Comparison of ENCODE assay signal across 7 mouse cellular contexts in genomic region chr10:63243493-63244054, GRCm38 (mm10). TPM values are rescaled to one million over a fixed set of nuclear protein-coding genes. Genes with fewer than 3 reads are reported as not detected.
DNase-seq lines count a peak whose midpoint lies in the region; ATAC-seq lines count a peak whose summit lies in the region.

Herc4 (plus strand) TSS chr10:63243810.

- H3K9ac ChIP-seq in embryonic facial prominence, embryonic 11.5 days (replicated peaks; ENCODE audit: low read length), result peak within 1 kb of the TSS; percentile 96
- H3K9ac ChIP-seq in midbrain, embryonic 13.5 days (replicated peaks), result peak within 1 kb of the TSS; percentile 92

- under 1% methylated on average over 41 of the region's 44 CpGs for WGBS in embryonic facial prominence, embryonic 11.5 days
- under 1% methylated on average over 44 of the region's 44 CpGs for WGBS in limb, embryonic 10.5 days
- WGBS in midbrain, embryonic 13.5 days, result under 1% methylated on average over 37 of the region's 44 CpGs

- no peaks in the 10 kb centered on the region for H3K9me3 ChIP-seq in embryonic facial prominence, embryonic 11.5 days (replicated peaks; ENCODE audit: control insufficient read depth, low read length)
- H3K9me3 ChIP-seq in limb, embryonic 10.5 days (replicated peaks), result no peaks in the 10 kb centered on the region
- no peaks in the 10 kb centered on the region for H3K9me3 ChIP-seq in midbrain, embryonic 13.5 days

- no peaks in the 10 kb centered on the region for H3K36me3 ChIP-seq in embryonic facial prominence, embryonic 11.5 days (replicated peaks; ENCODE audit: control insufficient read depth, insufficient read depth, low read depth, low read length)
- peaks cover 19% of the 10 kb centered on the region for H3K36me3 ChIP-seq in limb, embryonic 10.5 days
- no peaks in the 10 kb centered on the region for H3K36me3 ChIP-seq in midbrain, embryonic 13.5 days

- H3K27ac ChIP-seq in embryonic facial prominence, embryonic 11.5 days (replicated peaks; ENCODE audit: low read depth, low read length), result peak within 1 kb of the TSS; percentile 96
- peak within 1 kb of the TSS; percentile 97 for H3K27ac ChIP-seq in limb, embryonic 10.5 days
- peak within 1 kb of the TSS; percentile 96 for H3K27ac ChIP-seq in midbrain, embryonic 13.5 days

- peak within 1 kb of the TSS; percentile 92 for H3K4me3 ChIP-seq in embryonic facial prominence, embryonic 11.5 days (ENCODE audit: low read depth, low read length)
- peak within 1 kb of the TSS; percentile 97 for H3K4me3 ChIP-seq in limb, embryonic 10.5 days
- H3K4me3 ChIP-seq in midbrain, embryonic 13.5 days (replicated peaks), result peak within 1 kb of the TSS; percentile 98

- peak within 1 kb of the TSS; percentile 53 for H3K4me2 ChIP-seq in embryonic facial prominence, embryonic 11.5 days (ENCODE audit: low read depth, low read length)
- H3K4me2 ChIP-seq in midbrain, embryonic 13.5 days (replicated peaks), result peak within 1 kb of the TSS; percentile 81

- H3K27me3 ChIP-seq in embryonic facial prominence, embryonic 11.5 days (ENCODE audit: control insufficient read depth, insufficient read depth, low read length), result no peaks in the 10 kb centered on the region
- H3K27me3 ChIP-seq in limb, embryonic 10.5 days (ENCODE audit: low read depth, poor library complexity, severe bottlenecking), result no peaks in the 10 kb centered on the region
- H3K27me3 ChIP-seq in midbrain, embryonic 13.5 days, result no peaks in the 10 kb centered on the region

- ATAC-seq in embryonic facial prominence, embryonic 11.5 days (replicated peaks; ENCODE audit: insufficient number of reproducible peaks, low FRiP score, low TSS enrichment, low read depth), result peak; percentile 99
- peak; percentile 85 for ATAC-seq in granulocyte monocyte progenitor cell, adult 5-6 weeks (replicated peaks; ENCODE audit: poor library complexity, severe bottlenecking)
- peak; percentile 100 for ATAC-seq in midbrain, embryonic 13.5 days

- no peaks in the 10 kb centered on the region for H3K4me1 ChIP-seq in embryonic facial prominence, embryonic 11.5 days (ENCODE audit: control insufficient read depth, insufficient read depth, low read length)
- peaks cover 8% of the 10 kb centered on the region for H3K4me1 ChIP-seq in limb, embryonic 10.5 days
- peaks cover 28% of the 10 kb centered on the region for H3K4me1 ChIP-seq in midbrain, embryonic 13.5 days (replicated peaks)

- peak; percentile 97 for DNase-seq in adrenal gland, postnatal 14 days
- peak; percentile 93 for DNase-seq in embryonic facial prominence, embryonic 11.5 days (ENCODE audit: low spot score)
- peak; percentile 95 for DNase-seq in kidney, adult 11 months
- peak; percentile 99 for DNase-seq in limb, embryonic 10.5 days (ENCODE audit: low spot score)
- DNase-seq in spleen, adult 12 weeks (ENCODE audit: low spot score), result peak; percentile 88

RNA-seq across cellular contexts. Expression of gene Herc4, which starts in this region (rescaled TPM):
- 114 and 129 TPM in 2 replicates for total RNA-seq in adrenal gland, postnatal 14 days (2021)
- polyA plus RNA-seq in embryonic facial prominence, embryonic 11.5 days (2014; fragmentation: Nextera tagmentation; extraction: Ambion mirVana), result 53.4 and 57.9 TPM in 2 replicates
- 75.9 and 82.5 TPM in 2 replicates for total RNA-seq in granulocyte monocyte progenitor cell, adult 5-6 weeks (2014; fragmentation: Nextera tagmentation)
- total RNA-seq in granulocyte monocyte progenitor cell, adult 5-6 weeks (2017), result 61.3 and 65.0 TPM in 2 replicates
- 44.3 and 48.6 TPM in 2 replicates for polyA plus RNA-seq in limb, embryonic 10.5 days (2016; fragmentation: Nextera tagmentation; extraction: Ambion mirVana)
- polyA plus RNA-seq in midbrain, embryonic 13.5 days (2015; fragmentation: Nextera tagmentation; extraction: Ambion mirVana), result 36.1 and 38.3 TPM in 2 replicates

Comparison
In these comparisons a context has a peak if more than half of its experiments do, and no peak if none do; other contexts are left out.
1. Peak in every context shown above with its lines: DNase-seq, ATAC-seq, H3K4me3 ChIP-seq and H3K27ac ChIP-seq.